Mouse (Mus musculus): Measurements from ENCODE around the gene Abcd2. TPM values are rescaled to one million over a fixed set of nuclear protein-coding genes. Genes with fewer than 3 reads are reported as not detected.

Abcd2 gene
- polyA plus RNA-seq, 1 experiment from 2014 or later, result 0.21 TPM

DNA sequence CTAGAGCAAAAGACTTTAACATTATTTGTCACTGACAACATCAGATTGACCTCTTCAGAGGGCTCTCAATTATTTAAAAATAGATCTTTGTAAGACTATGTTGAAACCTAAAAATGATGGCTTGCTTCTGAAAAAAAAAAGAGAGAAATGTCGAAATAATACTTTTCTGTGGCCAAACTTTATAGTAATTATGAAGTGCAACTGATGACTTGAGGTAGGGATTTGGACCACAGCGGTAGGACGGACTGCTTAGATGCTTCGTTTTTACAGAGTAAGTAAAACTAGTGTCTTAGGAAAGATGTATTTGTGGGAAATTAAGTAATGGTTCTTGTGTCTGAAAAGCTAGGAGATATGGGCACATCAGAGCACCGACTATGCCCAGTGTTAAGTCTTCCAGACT lies 30.4 kb downstream of the Abcd2 start:
- H3K27me3 ChIP-seq, result peaks cover 8% of the 10 kb centered on the region
- in situ Hi-C loops (cut with MboI; ENCODE audit: low pct_unique_long_range_greater_than_20kb), result no loop called here
- ATAC-seq, result no peak
- no peak for TF ChIP-seq CTCF (IDR thresholded peaks at IDR 0.05)
- no peak for DNase-seq (ENCODE audit: low read depth, low spot score)
- POLR2A ChIA-PET, result no interaction called here
- CTCF ChIA-PET, result interaction anchor here (0.9 to 1.0 kb wide), 2 partner anchors 9 to 12 kb away, joined by 3 to 4 read pairs; no protein-coding TSS in a partner anchor

DNA sequence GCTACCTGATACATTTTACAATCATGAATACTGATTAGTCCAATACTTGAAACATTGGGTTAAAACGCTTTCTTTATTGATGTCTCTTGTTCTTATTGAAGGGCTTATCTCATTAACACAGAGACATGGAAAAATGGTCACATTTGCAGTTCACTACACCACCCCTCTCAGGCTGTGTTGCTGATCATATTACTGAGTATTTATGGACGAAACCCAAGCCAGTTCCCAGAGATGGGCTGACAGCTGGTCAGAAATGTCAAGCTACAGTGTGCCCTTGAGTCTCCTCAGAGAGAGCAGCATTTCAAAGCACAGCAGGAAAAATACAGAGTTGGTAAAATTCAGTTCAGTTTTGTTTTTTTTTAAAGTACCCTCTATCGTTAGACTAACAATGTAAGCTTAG lies 38.3 kb downstream of the Abcd2 start:
- ATAC-seq, result no peak
- ChIA-PET CTCF (interaction anchor here (0.7 to 1.3 kb wide), 2 partner anchors 29 to 52 kb away, joined by 3 to 4 read pairs; no protein-coding TSS in a partner anchor), POLR2A (no interaction called here)
- H3K27me3 ChIP-seq, result no peaks in the 10 kb centered on the region
- DNase-seq (ENCODE audit: low read depth, low spot score), result no peak
- no peak for TF ChIP-seq CTCF (IDR thresholded peaks at IDR 0.05)
- in situ Hi-C loops (cut with MboI; ENCODE audit: low pct_unique_long_range_greater_than_20kb), result no loop called here

DNA sequence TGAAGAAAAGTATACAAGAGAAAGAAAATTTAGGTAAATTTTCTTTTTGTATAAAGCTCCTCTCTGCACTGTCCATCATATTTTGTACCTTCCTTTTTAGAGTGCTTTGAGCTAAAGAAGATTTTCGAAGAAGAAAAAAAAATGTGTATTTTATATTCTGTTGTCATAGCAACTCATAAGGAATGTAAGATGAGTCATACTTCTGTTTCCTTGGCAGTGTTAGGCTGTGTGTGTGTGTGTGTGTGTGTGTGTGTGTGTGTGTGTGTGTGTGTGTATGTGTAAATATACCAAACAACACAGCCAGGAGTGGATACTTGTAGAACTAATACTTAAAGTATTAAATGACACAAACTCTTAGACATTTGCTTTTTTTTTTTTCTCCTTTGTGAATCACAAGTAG lies 39.0 kb downstream of the Abcd2 start:
- H3K27me3 ChIP-seq, result no peaks in the 10 kb centered on the region
- in situ Hi-C loops (cut with MboI; ENCODE audit: low pct_unique_long_range_greater_than_20kb), result no loop called here
- POLR2A ChIA-PET, result interaction anchor here (0.7 kb wide), 1 partner anchor 557 kb away, joined by 6 read pairs; no protein-coding TSS in a partner anchor
- no peak for ATAC-seq
- no peak for TF ChIP-seq CTCF (IDR thresholded peaks at IDR 0.05)
- DNase-seq (ENCODE audit: low read depth, low spot score), result no peak
- CTCF ChIA-PET, result interaction anchor here (0.7 to 1.3 kb wide), 4 partner anchors 9 to 161 kb away, joined by 3 to 4 read pairs (median 3); no protein-coding TSS in a partner anchor

DNA sequence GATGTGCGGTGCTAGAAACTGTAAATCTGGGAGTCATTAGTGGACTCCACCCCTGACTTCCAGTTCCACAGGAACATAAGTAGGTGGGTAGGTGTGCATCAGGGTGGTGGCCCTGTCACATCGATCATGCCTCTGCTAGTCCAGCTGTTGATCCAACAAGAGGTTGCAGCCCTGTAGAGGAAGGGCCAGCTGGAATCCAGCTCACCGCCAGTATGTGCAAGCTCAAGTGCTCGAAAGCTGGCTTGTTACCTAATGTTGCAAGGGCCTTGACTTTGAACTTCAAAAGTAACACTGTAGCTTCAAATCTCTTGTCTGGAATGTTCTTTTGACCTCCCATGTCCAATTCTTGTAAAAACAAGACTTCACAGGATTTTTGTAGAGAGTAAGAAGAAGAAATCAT lies 67.0 kb downstream of the Abcd2 start:
- ATAC-seq, result no peak
- no peak for DNase-seq (ENCODE audit: low read depth, low spot score)
- in situ Hi-C loops (cut with MboI; ENCODE audit: low pct_unique_long_range_greater_than_20kb), result no loop called here
- no peak for TF ChIP-seq CTCF (IDR thresholded peaks at IDR 0.05)
- CTCF ChIA-PET, result interaction anchor here (1.0 to 2.5 kb wide), 3 partner anchors 12 to 41 kb away, joined by 4 to 5 read pairs (median 4); no protein-coding TSS in a partner anchor
- POLR2A ChIA-PET, result interaction anchor here (0.7 kb wide), 1 partner anchor 20 kb away, joined by 3 read pairs; no protein-coding TSS in a partner anchor
- no peaks in the 10 kb centered on the region for H3K27me3 ChIP-seq

DNA sequence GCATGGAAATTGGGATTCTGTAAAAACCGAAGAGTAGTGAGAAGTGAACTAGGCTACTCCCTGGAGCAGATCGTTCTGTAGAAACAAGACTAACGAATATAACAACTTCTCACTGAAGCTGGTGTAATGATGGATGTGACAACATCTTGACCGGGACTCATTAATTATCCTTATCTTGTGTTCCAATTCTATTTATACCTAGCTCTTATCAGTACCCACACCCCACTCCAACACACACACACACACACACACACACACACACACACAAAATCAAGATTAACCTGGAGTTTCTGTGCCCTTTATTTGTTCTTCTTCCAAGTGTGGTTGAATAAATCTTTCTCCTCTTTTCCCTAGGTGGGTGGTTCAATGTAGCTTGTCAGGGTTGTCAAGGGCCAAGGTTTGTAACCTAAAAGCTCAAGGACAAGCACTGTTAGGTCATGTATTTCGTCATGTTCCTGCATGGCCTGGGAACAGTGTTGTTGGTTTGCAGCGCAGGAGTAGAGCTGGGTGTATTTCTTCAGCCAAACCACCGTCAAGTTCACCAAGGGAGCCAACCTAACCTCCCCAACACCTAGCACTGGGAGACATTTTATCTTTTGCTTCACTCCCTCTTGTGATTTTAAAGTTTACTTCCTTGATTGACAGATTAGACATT lies 78.9 kb downstream of the Abcd2 start:
- ChIA-PET CTCF (interaction anchor here (1.3 kb wide), 1 partner anchor 12 kb away, joined by 5 read pairs; no protein-coding TSS in a partner anchor), POLR2A (interaction anchor here (0.6 kb wide), 1 partner anchor 51 kb away, joined by 4 read pairs; no protein-coding TSS in a partner anchor)
- in situ Hi-C loops (cut with MboI; ENCODE audit: low pct_unique_long_range_greater_than_20kb), result no loop called here
- ATAC-seq (no peak), DNase-seq (ENCODE audit: low read depth, low spot score) (no peak)
- TF ChIP-seq CTCF (IDR thresholded peaks at IDR 0.05), result no peak
- no peaks in the 10 kb centered on the region for H3K27me3 ChIP-seq

DNA sequence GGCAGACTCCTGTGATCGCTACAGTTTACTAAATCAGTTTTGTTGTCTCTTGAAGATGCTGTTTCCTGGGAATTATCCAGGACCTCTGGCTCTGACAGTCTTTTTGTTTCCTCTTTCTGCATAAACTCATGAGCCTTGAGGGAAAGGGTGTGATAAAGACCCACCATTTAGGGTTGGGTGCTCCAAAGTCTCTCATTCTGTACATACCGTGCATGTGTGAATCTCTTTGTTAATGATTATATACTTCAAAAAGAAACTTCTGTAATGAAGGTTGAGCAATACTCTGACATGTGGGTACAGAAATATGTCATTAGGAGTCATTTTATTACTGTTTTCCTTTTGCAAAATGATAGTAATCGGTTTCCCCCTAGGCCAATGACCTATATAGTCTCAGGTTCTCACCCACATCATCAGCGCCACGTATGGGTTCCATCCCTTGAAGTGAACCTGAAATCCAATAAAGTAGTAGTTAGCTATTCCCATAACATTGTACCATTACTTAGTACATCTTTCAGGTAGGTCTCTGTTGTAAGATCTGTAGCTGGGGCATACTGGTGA lies 83.4 kb downstream of the Abcd2 start:
- POLR2A ChIA-PET, result no interaction called here
- CTCF ChIA-PET, result no interaction called here
- in situ Hi-C loops (cut with MboI; ENCODE audit: low pct_unique_long_range_greater_than_20kb), result no loop called here
- H3K27me3 ChIP-seq, result no peaks in the 10 kb centered on the region
- TF ChIP-seq CTCF (IDR thresholded peaks at IDR 0.05), result no peak
- ATAC-seq, result no peak
- no peak for DNase-seq (ENCODE audit: low read depth, low spot score)

DNA sequence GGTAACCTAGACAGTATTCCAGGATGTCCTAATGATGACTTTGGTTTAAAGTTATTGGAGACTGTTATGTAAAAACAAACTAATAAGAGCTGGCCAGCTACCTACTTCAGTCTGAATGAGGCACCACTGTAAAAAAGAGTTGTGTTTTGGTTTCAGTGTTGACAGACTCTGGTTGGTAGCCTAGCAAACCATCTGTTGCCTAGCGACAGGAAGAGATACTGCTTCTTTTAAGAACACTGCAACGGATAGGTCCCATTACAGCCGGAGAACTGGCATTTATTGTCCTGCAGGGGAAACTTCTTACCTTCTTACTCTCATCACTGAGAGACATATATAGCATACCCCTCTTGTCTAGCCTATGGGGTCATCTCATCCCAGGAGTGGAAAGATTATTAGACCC lies 86.7 kb downstream of the Abcd2 start:
- in situ Hi-C loops (cut with MboI; ENCODE audit: low pct_unique_long_range_greater_than_20kb), result no loop called here
- no peak for TF ChIP-seq CTCF (IDR thresholded peaks at IDR 0.05)
- POLR2A ChIA-PET, result interaction anchor here (0.6 kb wide), 1 partner anchor 20 kb away, joined by 3 read pairs; no protein-coding TSS in a partner anchor
- DNase-seq (ENCODE audit: low read depth, low spot score) (no peak), ATAC-seq (no peak)
- no peaks in the 10 kb centered on the region for H3K27me3 ChIP-seq
- CTCF ChIA-PET, result no interaction called here

DNA sequence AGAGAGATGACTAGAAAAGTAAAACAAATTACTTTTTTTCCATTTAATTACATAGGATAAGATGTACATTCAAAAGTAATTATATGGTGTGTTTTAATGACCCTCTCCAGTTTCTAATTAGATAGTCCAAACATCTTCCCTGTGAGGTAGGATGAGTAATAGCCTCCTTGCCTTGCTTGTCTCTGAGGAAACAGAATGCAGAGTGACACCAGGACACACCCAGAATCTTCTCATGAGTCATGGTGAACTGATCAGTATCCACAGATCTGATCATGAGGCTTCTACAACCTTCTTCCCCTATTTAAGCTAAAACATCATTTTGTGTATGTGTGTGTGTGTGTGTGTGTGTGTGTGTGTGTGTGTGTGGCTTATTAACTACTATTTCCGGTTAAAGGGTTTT lies 87.3 kb downstream of the Abcd2 start:
- ChIA-PET CTCF (no interaction called here), POLR2A (interaction anchor here (0.6 kb wide), 1 partner anchor 20 kb away, joined by 3 read pairs; no protein-coding TSS in a partner anchor)
- in situ Hi-C loops (cut with MboI; ENCODE audit: low pct_unique_long_range_greater_than_20kb), result no loop called here
- DNase-seq (ENCODE audit: low read depth, low spot score) (no peak), ATAC-seq (no peak)
- H3K27me3 ChIP-seq, result no peaks in the 10 kb centered on the region
- no peak for TF ChIP-seq CTCF (IDR thresholded peaks at IDR 0.05)

DNA sequence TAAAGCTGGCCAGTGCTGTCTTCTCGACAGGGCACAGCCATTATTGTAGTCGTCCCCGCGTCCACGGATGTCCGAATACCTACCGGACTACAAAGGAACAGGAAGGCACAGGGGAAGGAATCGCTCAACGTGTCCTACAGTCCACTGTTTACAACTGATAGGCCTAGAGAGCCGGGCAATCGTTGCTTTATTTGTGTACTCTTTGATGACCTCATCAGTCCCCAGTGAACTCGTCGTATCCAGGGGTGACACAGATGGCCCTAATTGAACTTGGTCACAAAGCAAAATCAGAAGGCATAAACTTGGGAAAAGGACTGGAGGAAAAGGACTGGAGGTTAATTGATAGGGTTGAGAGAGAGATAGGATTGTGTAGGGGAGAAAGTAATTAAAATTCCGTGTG lies 87.8 kb downstream of the Abcd2 start:
- no peak for ATAC-seq
- CTCF ChIA-PET, result no interaction called here
- in situ Hi-C loops (cut with MboI; ENCODE audit: low pct_unique_long_range_greater_than_20kb), result no loop called here
- POLR2A ChIA-PET, result no interaction called here
- no peaks in the 10 kb centered on the region for H3K27me3 ChIP-seq
- TF ChIP-seq CTCF (IDR thresholded peaks at IDR 0.05), result no peak
- DNase-seq (ENCODE audit: low read depth, low spot score), result no peak

DNA sequence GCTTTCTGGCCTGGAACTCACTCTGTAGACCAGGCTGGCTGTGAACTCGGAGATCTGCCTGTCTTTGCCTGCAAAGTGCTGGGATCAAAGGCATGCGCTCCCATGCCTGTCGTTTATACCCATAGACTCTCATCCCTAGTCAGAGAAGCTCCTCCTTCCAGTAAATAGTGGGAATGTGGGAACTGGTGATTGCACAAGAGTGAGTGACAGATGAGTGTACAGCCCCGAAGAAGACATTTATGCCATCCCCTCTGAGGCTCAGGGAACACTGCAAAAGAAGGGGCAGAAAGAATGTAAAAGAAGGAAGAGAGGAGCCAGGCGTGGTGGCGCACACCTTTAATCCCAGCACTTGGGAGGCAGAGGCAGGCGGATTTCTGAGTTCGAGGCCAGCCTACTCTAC lies 88.3 kb downstream of the Abcd2 start:
- in situ Hi-C loops (cut with MboI; ENCODE audit: low pct_unique_long_range_greater_than_20kb), result no loop called here
- ChIA-PET CTCF (no interaction called here), POLR2A (interaction anchor here (0.6 kb wide), 1 partner anchor 67 kb away, joined by 4 read pairs; no protein-coding TSS in a partner anchor)
- TF ChIP-seq CTCF (IDR thresholded peaks at IDR 0.05), result no peak
- no peaks in the 10 kb centered on the region for H3K27me3 ChIP-seq
- ATAC-seq (no peak), DNase-seq (ENCODE audit: low read depth, low spot score) (no peak)

DNA sequence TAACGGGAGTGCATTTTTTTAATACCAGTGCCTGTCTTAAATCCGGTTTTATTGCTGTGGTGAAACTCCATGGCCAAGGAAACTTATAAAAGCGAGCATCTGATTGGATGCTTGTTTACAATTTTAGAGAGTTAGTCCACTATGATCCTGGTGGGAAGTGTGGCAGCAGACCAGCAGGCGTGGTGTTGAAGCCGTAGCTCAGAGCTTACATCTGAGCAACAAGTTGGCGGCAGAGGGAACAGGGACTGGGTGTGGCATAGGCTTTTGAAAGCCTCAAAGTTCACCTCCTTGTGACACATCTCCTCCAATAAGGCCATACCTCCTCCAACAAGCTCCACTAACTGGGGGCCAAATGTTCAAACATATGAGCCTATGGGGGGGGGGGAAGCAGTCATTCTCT lies 95.0 kb downstream of the Abcd2 start:
- POLR2A ChIA-PET, result no interaction called here
- H3K27me3 ChIP-seq, result no peaks in the 10 kb centered on the region
- CTCF ChIA-PET, result interaction anchor here (1.0 kb wide), 1 partner anchor 14 kb away, joined by 3 read pairs; no protein-coding TSS in a partner anchor
- DNase-seq (ENCODE audit: low read depth, low spot score) (no peak), ATAC-seq (no peak)
- in situ Hi-C loops (cut with MboI; ENCODE audit: low pct_unique_long_range_greater_than_20kb), result no loop called here
- no peak for TF ChIP-seq CTCF (IDR thresholded peaks at IDR 0.05)

Other genes with a start within 250 kb of the Abcd2 start
- 32.5 TPM for gene Kif21a, start 141.9 kb downstream of the Abcd2 start, polyA plus RNA-seq (2021)
- not detected for gene CN725425, start 7.7 kb upstream of the Abcd2 start, polyA plus RNA-seq (2021)

All from Patski (cell line).